15 mouse cellular contexts compared by ENCODE assay signal in genomic region chr19:31431411-31431810, GRCm38 (mm10).
"Had no signal": no experiment of that assay in that cellular context is flagged by ENCODE, and none has a peak within 500 bp of the region (broad histone marks: within the 10 kb centered on the region; RNA-seq: fewer than 3 reads in every experiment).

No protein-coding gene starts in this region.

- H3K27ac ChIP-seq: neural tube, embryonic 15.5 days; stomach, embryonic 15.5 days; stomach, postnatal 0 days had no signal

- H3K4me3 ChIP-seq: neural tube, embryonic 15.5 days; stomach, embryonic 15.5 days had no signal

- DNase-seq: retina, postnatal 1 day; right cerebral cortex, adult 18-20 months; right cerebral cortex, postnatal 14 days; right cerebral cortex, postnatal 25 days; right cerebral cortex, postnatal 4 days; spleen, adult 18-20 months; thymus, adult 18-20 months; thymus, adult 2 months; thymus, postnatal 14 days; thymus, postnatal 25 days; thymus, postnatal 36 days; thymus, postnatal 4 days had no signal

- H3K4me1 ChIP-seq: neural tube, embryonic 15.5 days; stomach, embryonic 15.5 days had no signal

- H3K36me3 ChIP-seq: neural tube, embryonic 15.5 days; stomach, embryonic 15.5 days had no signal

- H3K9ac ChIP-seq: neural tube, embryonic 15.5 days; stomach, embryonic 15.5 days had no signal

- H3K4me2 ChIP-seq: neural tube, embryonic 15.5 days; stomach, embryonic 15.5 days had no signal

- H3K27me3 ChIP-seq: neural tube, embryonic 15.5 days; stomach, embryonic 15.5 days had no signal

- H3K9me3 ChIP-seq: neural tube, embryonic 15.5 days; stomach, embryonic 15.5 days had no signal
